Mouse (Mus musculus) midbrain, embryonic 13.5 days (tissue): ENCODE results near the gene Myo7a. TPM values are rescaled to one million over a fixed set of nuclear protein-coding genes. Genes with fewer than 3 reads are reported as not detected.

Experiments
- ATAC-seq: fragments of 200-750 bp; cut with Nextera tagmentation; 2 replicates; pipeline ENCODE4 v1.8.0; 2017; ENCODE audit warnings: mild to moderate bottlenecking, moderate TSS enrichment, moderate library complexity
- H3K27ac ChIP-seq: fragments of 300-500 bp; sonication (generic); 2 replicates; pipeline ENCODE4 v1.5.1; 2015; ENCODE audit warnings: inconsistent platforms, mild to moderate bottlenecking, moderate library complexity
- H3K27me3 ChIP-seq: fragments of 300-500 bp; sonication (generic); 2 replicates; pipeline ENCODE4 v1.6.1; 2015; ENCODE audit warnings: mild to moderate bottlenecking, inconsistent platforms
- H3K36me3 ChIP-seq: fragments of 300-500 bp; sonication (generic); 2 replicates; pipeline ENCODE4 v1.6.1; 2015; ENCODE audit warnings: mild to moderate bottlenecking, inconsistent platforms
- H3K4me1 ChIP-seq: fragments of 300-500 bp; sonication (generic); replicated peaks from 2 replicates; pipeline ENCODE4 v1.6.1; 2015; ENCODE audit warnings: inconsistent platforms
- H3K4me2 ChIP-seq: fragments of 300-500 bp; sonication (generic); replicated peaks from 2 replicates; pipeline ENCODE4 v1.6.1; 2015; ENCODE audit warnings: moderate library complexity, mild to moderate bottlenecking, inconsistent platforms
- H3K4me3 ChIP-seq: fragments of 300-500 bp; sonication (generic); replicated peaks from 2 replicates; pipeline ENCODE4 v1.5.1; 2015; ENCODE audit warnings: mild to moderate bottlenecking, inconsistent platforms
- H3K9ac ChIP-seq: fragments of 300-500 bp; sonication (generic); replicated peaks from 2 replicates; pipeline ENCODE4 v1.6.1; 2015; ENCODE audit warnings: mild to moderate bottlenecking, inconsistent platforms
- H3K9me3 ChIP-seq: fragments of 300-500 bp; sonication (generic); 2 replicates; pipeline ENCODE4 v1.6.1; 2016; ENCODE audit warnings: mild to moderate bottlenecking, inconsistent platforms
- WGBS: fragments of 180-500 bp; shearing (Covaris S2); methylation state at CpG from one replicate; pipeline ENCODE4 v1.1.7; 2015; 5-methylcytosine and 5-hydroxymethylcytosine counted together
- polyA plus RNA-seq: library from polyadenylated mRNA; unstranded; fragments of >200 nt; fragmentation: Nextera tagmentation; extraction: Ambion mirVana; gene quantifications from 2 replicates; pipeline ENCODE4 v1.2.1, GENCODE M21; 2015

Myo7a gene
- 17.8 and 19.0 TPM in 2 replicates for polyA plus RNA-seq

- H3K9ac ChIP-seq, result peak within 1 kb of the TSS; percentile 51; the same call in 1 of the 2 replicates
- H3K4me1 ChIP-seq, result peaks cover 11% of the 10 kb centered on the region; the same call in 1 of the 2 replicates
- H3K4me2 ChIP-seq, result peak within 1 kb of the TSS; percentile 52
- H3K4me3 ChIP-seq, result peak within 1 kb of the TSS; percentile 23; the same call in 1 of the 2 replicates
- 31% methylated on average over 9 of the region's 9 CpGs for WGBS
- no peaks in the 10 kb centered on the region for H3K27me3 ChIP-seq
- H3K36me3 ChIP-seq, result no peaks in the 10 kb centered on the region
- H3K9me3 ChIP-seq, result no peaks in the 10 kb centered on the region
- no peak within 1 kb of the TSS for H3K27ac ChIP-seq
- peak; percentile 29 for ATAC-seq
Observed at GRCm38 (mm10) chr7:98119179-98119960, at the start of gene Myo7a. Myo7a (minus strand) TSS chr7:98119524.

- Histone ChIP-seq H3K27ac (no peak overlapping the region), H3K27me3 (0 out of 2 replicates have a peak, but pooled peaks cover 3% of the 10 kb centered on the region), H3K9me3 (no peaks in the 10 kb centered on the region), H3K4me3 (no peak overlapping the region), H3K36me3 (peaks cover 7% of the 10 kb centered on the region; the same call in 1 of the 2 replicates), H3K4me1 (peaks cover 8% of the 10 kb centered on the region), H3K9ac (no peak overlapping the region), H3K4me2 (no peak overlapping the region)
- peak; percentile 65 for ATAC-seq
- 59% methylated on average over 10 of the region's 10 CpGs for WGBS
Observed at GRCm38 (mm10) chr7:98164999-98165528, 45.7 kb upstream of the Myo7a start.

GRCm38 (mm10) chr7:98164382-98164998 lies 45.2 kb upstream of the Myo7a start:
- H3K36me3 ChIP-seq, result peaks cover 7% of the 10 kb centered on the region; the same call in 1 of the 2 replicates
- 76% methylated on average over 9 of the region's 9 CpGs for WGBS
- H3K9me3 ChIP-seq, result no peaks in the 10 kb centered on the region
- no peak for ATAC-seq
- H3K4me2 ChIP-seq, result no peak overlapping the region
- no peak overlapping the region for H3K27ac ChIP-seq
- 0 out of 2 replicates have a peak, but pooled peaks cover 3% of the 10 kb centered on the region for H3K27me3 ChIP-seq
- H3K9ac ChIP-seq, result no peak overlapping the region
- no peak overlapping the region for H3K4me3 ChIP-seq
- peaks cover 8% of the 10 kb centered on the region for H3K4me1 ChIP-seq

DNA sequence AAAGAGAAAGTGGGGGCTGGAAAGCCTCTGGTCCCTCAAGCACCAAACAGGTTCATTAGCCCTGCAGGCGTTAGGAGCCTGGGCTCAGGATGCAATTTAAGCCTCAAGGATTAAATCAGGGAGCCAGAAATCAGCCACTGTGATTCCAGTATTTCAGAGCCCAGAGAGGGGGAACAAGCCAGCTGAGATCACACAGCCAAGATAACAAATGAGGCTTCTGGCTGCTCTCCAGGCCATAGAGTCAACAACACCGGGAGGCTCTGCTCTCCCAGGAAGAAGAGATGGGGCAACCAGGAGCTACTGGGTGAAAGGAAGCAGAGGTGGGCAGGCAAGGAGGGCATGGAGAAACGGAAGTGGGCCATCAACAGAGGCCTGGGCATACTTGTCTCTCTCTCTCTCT lies 44.4 kb upstream of the Myo7a start:
- Histone ChIP-seq H3K9me3 (no peaks in the 10 kb centered on the region), H3K4me3 (no peak overlapping the region), H3K9ac (no peak overlapping the region), H3K27me3 (0 out of 2 replicates have a peak, but pooled peaks cover 3% of the 10 kb centered on the region), H3K36me3 (peaks cover 7% of the 10 kb centered on the region; the same call in 1 of the 2 replicates), H3K27ac (no peak overlapping the region), H3K4me1 (peaks cover 8% of the 10 kb centered on the region), H3K4me2 (no peak overlapping the region)
- 54% methylated on average over 3 of the region's 3 CpGs for WGBS
- ATAC-seq, result no peak

DNA sequence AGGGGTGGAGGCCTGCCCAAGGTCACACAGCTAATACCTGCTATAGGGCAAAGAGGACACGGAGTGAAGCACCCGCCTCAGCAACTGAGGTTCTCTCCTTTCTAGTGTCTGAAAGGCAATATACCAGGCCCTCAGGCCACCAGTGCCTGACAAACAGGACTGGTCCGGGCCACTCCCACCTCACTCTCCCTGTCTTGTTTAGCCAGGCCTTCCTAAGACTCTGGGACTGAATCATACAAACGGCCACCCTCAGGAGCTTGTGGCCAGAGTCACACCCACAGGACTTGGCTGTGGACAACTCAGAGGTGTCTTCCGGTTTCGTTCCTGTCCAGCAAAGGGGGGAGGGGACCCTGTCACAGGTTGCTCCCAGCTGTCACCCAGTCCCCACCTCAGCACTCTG lies 42.9 kb upstream of the Myo7a start:
- no peak for ATAC-seq
- 0 out of 2 replicates have a peak, but pooled peaks cover 3% of the 10 kb centered on the region for H3K27me3 ChIP-seq
- H3K9me3 ChIP-seq, result no peaks in the 10 kb centered on the region
- no peak overlapping the region for H3K9ac ChIP-seq
- peaks cover 7% of the 10 kb centered on the region; the same call in 1 of the 2 replicates for H3K36me3 ChIP-seq
- H3K4me3 ChIP-seq, result no peak overlapping the region
- no peak overlapping the region for H3K27ac ChIP-seq
- WGBS, result 86% methylated on average over 6 of the region's 6 CpGs
- no peak overlapping the region for H3K4me2 ChIP-seq
- H3K4me1 ChIP-seq, result peaks cover 18% of the 10 kb centered on the region

GRCm38 (mm10) chr7:98160041-98160740 lies 40.9 kb upstream of the Myo7a start:
- no peak overlapping the region for H3K4me2 ChIP-seq
- WGBS, result 61% methylated on average over 8 of the region's 8 CpGs
- peaks cover 7% of the 10 kb centered on the region; the same call in 1 of the 2 replicates for H3K36me3 ChIP-seq
- no peak overlapping the region for H3K27ac ChIP-seq
- ATAC-seq, result no peak
- H3K9ac ChIP-seq, result no peak overlapping the region
- no peak overlapping the region for H3K4me3 ChIP-seq
- H3K9me3 ChIP-seq, result no peaks in the 10 kb centered on the region
- peaks cover 25% of the 10 kb centered on the region for H3K4me1 ChIP-seq
- 0 out of 2 replicates have a peak, but pooled peaks cover 3% of the 10 kb centered on the region for H3K27me3 ChIP-seq

DNA sequence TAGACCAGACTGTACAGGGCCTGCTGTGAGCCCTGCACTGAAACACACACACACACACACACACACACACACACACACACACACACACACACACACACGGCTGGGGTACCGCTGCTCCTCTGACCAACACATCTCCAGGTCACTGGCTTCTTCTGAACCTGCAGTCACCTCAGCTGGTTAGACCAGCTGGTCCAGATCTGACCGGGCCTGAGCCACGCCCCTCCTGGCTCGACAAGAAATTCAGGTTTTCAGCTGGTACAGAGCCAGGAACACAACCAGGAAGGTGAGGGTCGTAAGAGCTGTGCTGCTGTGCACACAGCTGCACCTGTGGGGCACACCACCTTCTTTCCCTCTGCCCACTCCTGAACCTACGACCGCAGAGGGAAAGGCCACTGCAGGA lies 39.2 kb upstream of the Myo7a start:
- Histone ChIP-seq H3K9ac (no peak overlapping the region), H3K4me3 (no peak overlapping the region), H3K4me1 (peaks cover 19% of the 10 kb centered on the region), H3K27me3 (0 out of 2 replicates have a peak, but pooled peaks cover 3% of the 10 kb centered on the region), H3K36me3 (peaks cover 7% of the 10 kb centered on the region; the same call in 1 of the 2 replicates), H3K9me3 (no peaks in the 10 kb centered on the region), H3K27ac (no peak overlapping the region), H3K4me2 (no peak overlapping the region)
- no peak for ATAC-seq
- WGBS, result 67% methylated on average over 8 of the region's 8 CpGs

DNA sequence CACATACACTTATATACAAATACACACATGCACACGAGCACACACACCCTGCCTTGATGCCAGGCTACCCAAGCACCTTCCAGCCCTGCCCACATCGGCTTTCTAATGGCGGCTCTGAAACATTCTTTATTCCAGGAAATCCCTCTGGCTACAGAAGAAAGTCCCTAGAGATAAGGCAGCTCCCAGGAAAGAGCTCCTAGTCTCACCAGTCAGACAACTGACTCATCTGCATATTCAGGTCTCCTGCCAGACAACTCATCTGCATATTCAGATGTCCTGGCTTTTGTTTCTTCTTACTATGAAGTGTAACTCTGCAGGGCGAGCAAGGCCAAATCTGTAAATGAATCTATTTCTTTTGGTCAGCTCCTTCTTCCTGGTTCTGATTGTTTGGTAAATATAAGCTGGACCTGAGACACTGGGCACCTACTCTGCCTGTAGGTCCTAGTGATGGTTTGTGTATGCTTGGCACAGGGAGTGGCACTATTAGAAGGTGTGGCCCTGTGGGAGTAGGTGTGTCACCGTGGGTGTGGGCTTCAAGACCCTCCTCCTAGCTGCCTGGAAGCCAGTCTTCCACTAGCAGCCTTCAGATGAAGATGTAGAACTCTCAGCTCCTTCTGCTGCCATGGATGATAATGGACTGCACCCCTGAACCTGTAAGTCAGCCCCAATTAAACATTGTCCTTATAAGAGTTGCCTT lies 38.5 kb upstream of the Myo7a start:
- Histone ChIP-seq H3K4me3 (no peak overlapping the region), H3K4me1 (peaks cover 19% of the 10 kb centered on the region), H3K27ac (no peak overlapping the region), H3K27me3 (0 out of 2 replicates have a peak, but pooled peaks cover 3% of the 10 kb centered on the region), H3K36me3 (peaks cover 7% of the 10 kb centered on the region; the same call in 1 of the 2 replicates), H3K9me3 (no peaks in the 10 kb centered on the region), H3K4me2 (no peak overlapping the region), H3K9ac (no peak overlapping the region)
- 57% methylated on average over 5 of the region's 5 CpGs for WGBS
- ATAC-seq, result no peak

- Histone ChIP-seq H3K4me2 (no peak overlapping the region), H3K36me3 (peaks cover 2% of the 10 kb centered on the region; the same call in 1 of the 2 replicates), H3K9me3 (no peaks in the 10 kb centered on the region), H3K27ac (no peak overlapping the region), H3K9ac (no peak overlapping the region), H3K4me1 (peaks cover 25% of the 10 kb centered on the region), H3K4me3 (no peak overlapping the region), H3K27me3 (0 out of 2 replicates have a peak, but pooled peaks cover 2% of the 10 kb centered on the region)
- 75% methylated on average over 1 of the region's 3 CpGs for WGBS
- ATAC-seq, result 0 out of 2 replicates have a peak, but pooled peaks have one; percentile 18
Observed at GRCm38 (mm10) chr7:98156280-98156665, 36.9 kb upstream of the Myo7a start.

DNA sequence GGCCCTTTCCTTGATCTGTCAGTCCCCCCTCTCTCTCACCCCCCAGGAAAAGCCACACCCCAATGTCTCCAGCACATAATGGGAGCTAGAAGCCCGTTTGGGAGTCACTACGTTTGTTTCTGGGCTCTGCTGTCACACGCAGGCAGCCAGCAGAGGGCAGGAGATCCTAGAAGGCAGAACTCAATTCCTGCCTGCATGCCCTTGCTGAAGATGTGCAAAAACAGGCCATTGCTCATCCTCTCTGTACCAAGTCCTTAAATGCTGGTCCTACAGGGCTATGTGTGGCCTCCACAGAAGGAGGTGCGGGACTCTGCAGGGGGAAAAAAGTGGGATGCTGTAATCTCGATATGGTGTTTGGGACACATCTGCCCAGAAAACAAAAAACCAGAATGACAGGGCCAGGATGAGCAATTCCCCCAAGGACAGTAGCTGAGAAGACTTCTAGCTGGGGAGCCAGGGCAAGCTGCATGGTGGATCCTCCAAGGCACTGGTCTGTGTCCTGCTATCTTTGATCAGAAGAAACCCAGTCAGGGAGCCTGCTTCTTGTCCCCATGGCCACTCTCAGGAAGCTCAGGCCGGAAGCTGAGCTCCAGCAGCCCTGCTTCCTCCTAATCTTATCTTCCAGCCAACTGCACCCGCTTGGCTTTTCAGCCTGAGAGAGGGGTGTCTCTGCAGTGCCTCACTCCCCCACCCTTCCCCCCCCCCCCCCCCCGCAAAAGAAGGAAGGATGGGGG lies 36.4 kb upstream of the Myo7a start:
- Histone ChIP-seq H3K27ac (no peak overlapping the region), H3K9me3 (no peaks in the 10 kb centered on the region), H3K27me3 (no peaks in the 10 kb centered on the region), H3K9ac (no peak overlapping the region), H3K4me2 (no peak overlapping the region), H3K36me3 (no peaks in the 10 kb centered on the region), H3K4me3 (no peak overlapping the region), H3K4me1 (peaks cover 25% of the 10 kb centered on the region)
- 26% methylated on average over 8 of the region's 8 CpGs for WGBS
- peak; percentile 48; the same call in 1 of the 2 replicates for ATAC-seq
